Mouse (Mus musculus): ENCODE data around the gene Gpr55. TPM values are rescaled to one million over a fixed set of nuclear protein-coding genes. Genes with fewer than 3 reads are reported as not detected.

The Gpr55 gene
- total RNA-seq, 2 experiments from 2014 or later: not detected

GRCm38 (mm10) chr1:85921725-85922124 lies 39.1 kb downstream of the Gpr55 start:
- intact Hi-C loops (cut with DNase I): no loop called here
- no peak for DNase-seq

- no peak for DNase-seq
- intact Hi-C loops (cut with DNase I): no loop called here
Measured at GRCm38 (mm10) chr1:85919621-85920020, 41.2 kb downstream of the Gpr55 start.

- intact Hi-C loops (cut with DNase I): no loop called here
- DNase-seq: no peak
Measured at GRCm38 (mm10) chr1:85916830-85917450, 43.9 kb downstream of the Gpr55 start.

GRCm38 (mm10) chr1:85915890-85916289 lies 44.9 kb downstream of the Gpr55 start:
- DNase-seq: no peak
- intact Hi-C loops (cut with DNase I): no loop called here

GRCm38 (mm10) chr1:85913078-85913755 lies 47.6 kb downstream of the Gpr55 start:
- intact Hi-C loops (cut with DNase I): no loop called here
- DNase-seq: no peak

- intact Hi-C loops (cut with DNase I): no loop called here
- no peak for DNase-seq
Measured at GRCm38 (mm10) chr1:85908754-85909590, 51.8 kb downstream of the Gpr55 start.

- no peak for DNase-seq
- intact Hi-C loops (cut with DNase I): no loop called here
Measured at GRCm38 (mm10) chr1:85906892-85907291, 53.9 kb downstream of the Gpr55 start.

GRCm38 (mm10) chr1:85902108-85902561 lies 58.7 kb downstream of the Gpr55 start:
- intact Hi-C loops (cut with DNase I): loop anchor here (2.0 kb wide), 1 partner anchor 25 kb away; no protein-coding TSS in a partner anchor
- DNase-seq: peak; percentile 52 to 60

GRCm38 (mm10) chr1:85901516-85902107 lies 59.2 kb downstream of the Gpr55 start:
- peak in 1 of 2 experiments; percentile 38 for DNase-seq
- intact Hi-C loops (cut with DNase I): loop anchor here (2.0 kb wide), 1 partner anchor 25 kb away; no protein-coding TSS in a partner anchor

GRCm38 (mm10) chr1:85900521-85901333 lies 60.1 kb downstream of the Gpr55 start:
- peak; percentile 54 to 55 for DNase-seq
- intact Hi-C loops (cut with DNase I): no loop called here

GRCm38 (mm10) chr1:85899388-85899761 lies 61.4 kb downstream of the Gpr55 start:
- no peak for DNase-seq
- intact Hi-C loops (cut with DNase I): no loop called here

GRCm38 (mm10) chr1:85898761-85899387 lies 61.9 kb downstream of the Gpr55 start:
- intact Hi-C loops (cut with DNase I): no loop called here
- no peak for DNase-seq

GRCm38 (mm10) chr1:85897901-85898760 lies 62.7 kb downstream of the Gpr55 start:
- intact Hi-C loops (cut with DNase I): no loop called here
- DNase-seq: peak in 1 of 2 experiments; percentile 26

- intact Hi-C loops (cut with DNase I): no loop called here
- peak; percentile 29 to 30 for DNase-seq
Measured at GRCm38 (mm10) chr1:85896781-85897700, 63.8 kb downstream of the Gpr55 start.

GRCm38 (mm10) chr1:85896110-85896509 lies 64.7 kb downstream of the Gpr55 start:
- DNase-seq: no peak
- intact Hi-C loops (cut with DNase I): no loop called here

- intact Hi-C loops (cut with DNase I): loop anchor here (2.0 kb wide), 1 partner anchor 43 kb away; no protein-coding TSS in a partner anchor
- DNase-seq: peak; percentile 72 to 74
Measured at GRCm38 (mm10) chr1:85895391-85895837, 65.4 kb downstream of the Gpr55 start.

GRCm38 (mm10) chr1:85894748-85895360 lies 66.0 kb downstream of the Gpr55 start:
- intact Hi-C loops (cut with DNase I): loop anchor here (2.0 kb wide), 1 partner anchor 42 kb away; no protein-coding TSS in a partner anchor
- DNase-seq: peak; percentile 52 to 65

Data from heart, postnatal 10 days (tissue).